Mouse (Mus musculus): Measurements from ENCODE around the gene Sun3. TPM values are rescaled to one million over a fixed set of nuclear protein-coding genes. Genes with fewer than 3 reads are reported as not detected.

Sun3 gene
- polyA plus RNA-seq, 1 experiment from 2014 or later, result 0.82 TPM

DNA sequence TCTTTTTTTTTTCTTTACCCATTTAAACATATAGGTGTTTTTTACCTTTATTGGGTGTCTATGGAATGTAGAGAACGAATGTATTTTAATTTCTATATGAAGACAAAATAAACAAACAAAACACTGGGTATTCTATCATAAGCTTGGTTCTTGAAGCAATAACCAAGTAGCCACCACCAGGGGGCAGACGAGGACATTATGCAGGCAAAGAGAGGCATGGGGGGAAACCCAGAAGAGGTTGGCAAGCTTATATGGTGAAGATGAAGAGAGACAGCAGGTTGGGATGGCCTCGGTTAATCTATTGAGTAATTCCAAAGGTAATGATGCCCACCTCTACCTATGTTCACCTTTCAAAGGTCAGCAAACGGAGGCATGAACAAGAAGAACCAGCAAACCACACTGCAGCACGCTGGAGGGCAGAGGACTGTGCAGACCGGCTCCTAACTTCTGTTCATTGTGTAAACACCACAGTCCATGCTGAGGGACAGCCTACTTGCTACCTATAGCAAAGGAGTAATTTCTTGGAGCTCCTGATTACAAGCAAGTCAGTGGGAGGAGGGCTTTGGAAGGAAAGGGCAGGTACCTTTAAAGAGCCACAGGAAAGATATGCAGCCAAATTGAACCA lies 65.4 kb downstream of the Sun3 start:
- Histone ChIP-seq H3K36me3 (no peaks in the 10 kb centered on the region), H3K9me3 (replicated peaks) (no peaks in the 10 kb centered on the region), H3K27me3 (no peaks in the 10 kb centered on the region), H3K27ac (no peak overlapping the region), H3K4me2 (no peak overlapping the region), H3K9ac (no peak overlapping the region), H3K4me1 (replicated peaks) (0 out of 2 replicates have a peak, but pooled peaks cover 3% of the 10 kb centered on the region), H3K4me3 (no peak overlapping the region)
- ATAC-seq (replicated peaks; ENCODE audit: insufficient number of reproducible peaks, insufficient read depth, low FRiP score, low read depth), result no peak
- WGBS, result 37% methylated on average over 6 of the region's 6 CpGs

DNA sequence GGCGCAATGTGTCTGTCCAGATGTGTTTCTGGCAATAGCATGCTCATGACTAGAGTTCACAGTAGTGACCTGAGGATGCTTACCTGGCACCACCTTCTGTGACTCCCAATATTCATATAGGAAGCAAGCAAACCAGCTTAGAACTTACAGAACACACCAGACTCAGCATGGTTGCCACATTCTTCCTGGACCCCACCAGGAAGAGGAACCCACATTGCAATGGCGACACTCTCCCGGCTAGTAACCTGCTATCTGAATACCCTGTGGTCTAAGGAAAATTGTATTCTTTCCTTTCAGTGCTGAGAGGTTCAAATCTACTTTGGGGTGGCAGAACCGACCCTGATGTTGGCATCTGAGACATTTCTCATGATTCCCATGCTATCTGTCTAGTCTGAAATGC lies 70.6 kb downstream of the Sun3 start:
- Histone ChIP-seq H3K9me3 (replicated peaks) (no peaks in the 10 kb centered on the region), H3K27ac (no peak overlapping the region), H3K27me3 (no peaks in the 10 kb centered on the region), H3K4me3 (no peak overlapping the region), H3K4me2 (no peak overlapping the region), H3K9ac (no peak overlapping the region), H3K36me3 (no peaks in the 10 kb centered on the region), H3K4me1 (replicated peaks) (no peaks in the 10 kb centered on the region)
- ATAC-seq (replicated peaks; ENCODE audit: insufficient number of reproducible peaks, insufficient read depth, low FRiP score, low read depth), result no peak
- WGBS, result 72% methylated on average over 4 of the region's 4 CpGs

DNA sequence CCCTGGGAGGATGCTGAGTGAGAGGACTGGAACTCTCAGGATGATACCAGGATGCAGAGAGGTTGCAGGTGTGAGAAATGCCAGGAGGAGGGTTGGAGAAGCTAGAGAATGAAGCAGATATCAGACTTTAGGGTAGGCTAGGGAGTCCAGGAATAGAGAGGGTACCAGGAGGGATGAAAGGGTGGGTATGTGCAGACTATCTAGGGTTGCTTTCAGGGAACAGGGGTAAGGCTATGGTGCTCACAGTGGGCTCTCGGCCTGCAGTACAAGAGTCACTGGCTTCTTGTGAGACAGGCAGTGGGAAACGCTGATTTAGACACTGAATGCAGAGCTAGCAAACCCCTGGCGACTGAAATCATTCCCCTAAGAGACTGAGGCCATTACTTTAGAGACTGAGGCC lies 75.6 kb downstream of the Sun3 start, which contains the start of gene Pkd1l1:
Gene Pkd1l1 (minus strand): TSS at position 101 of the 400 bp plus-strand sequence.
- H3K36me3 ChIP-seq, result no peaks in the 10 kb centered on the region
- no peaks in the 10 kb centered on the region for H3K9me3 ChIP-seq (replicated peaks)
- 61% methylated on average over 3 of the region's 3 CpGs for WGBS
- no peak for ATAC-seq (replicated peaks; ENCODE audit: insufficient number of reproducible peaks, insufficient read depth, low FRiP score, low read depth)
- H3K4me2 ChIP-seq, result no peak within 1 kb of the TSS
- no peak within 1 kb of the TSS for H3K4me3 ChIP-seq
- H3K27me3 ChIP-seq, result no peaks in the 10 kb centered on the region
- no peak within 1 kb of the TSS for H3K9ac ChIP-seq
- H3K27ac ChIP-seq, result no peak within 1 kb of the TSS
- no peaks in the 10 kb centered on the region for H3K4me1 ChIP-seq (replicated peaks)

DNA sequence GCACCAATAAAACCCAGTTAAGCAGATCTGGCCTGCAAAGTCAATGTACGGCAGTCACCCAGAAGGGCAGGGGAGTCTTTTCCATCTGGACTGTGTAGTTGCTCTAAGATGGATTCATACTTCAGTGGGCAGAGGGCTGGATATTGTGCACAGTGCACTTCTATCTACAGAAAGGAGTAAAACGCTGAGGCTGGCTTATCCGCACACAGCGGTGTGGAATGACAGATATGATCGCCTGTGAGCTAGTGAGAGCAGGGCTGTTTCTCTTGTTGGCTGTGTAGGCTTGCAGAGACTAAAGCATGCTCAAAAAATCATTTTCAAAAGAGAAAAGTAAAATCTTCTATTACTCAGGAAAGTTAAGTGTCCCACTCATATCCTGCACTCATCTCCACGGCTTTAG lies 76.7 kb downstream of the Sun3 start:
- Histone ChIP-seq H3K4me1 (replicated peaks) (no peaks in the 10 kb centered on the region), H3K27me3 (no peaks in the 10 kb centered on the region), H3K4me3 (no peak overlapping the region), H3K9me3 (replicated peaks) (no peaks in the 10 kb centered on the region), H3K4me2 (no peak overlapping the region), H3K27ac (no peak overlapping the region), H3K9ac (no peak overlapping the region), H3K36me3 (no peaks in the 10 kb centered on the region)
- ATAC-seq (replicated peaks; ENCODE audit: insufficient number of reproducible peaks, insufficient read depth, low FRiP score, low read depth), result no peak
- WGBS, result 42% methylated on average over 6 of the region's 6 CpGs

DNA sequence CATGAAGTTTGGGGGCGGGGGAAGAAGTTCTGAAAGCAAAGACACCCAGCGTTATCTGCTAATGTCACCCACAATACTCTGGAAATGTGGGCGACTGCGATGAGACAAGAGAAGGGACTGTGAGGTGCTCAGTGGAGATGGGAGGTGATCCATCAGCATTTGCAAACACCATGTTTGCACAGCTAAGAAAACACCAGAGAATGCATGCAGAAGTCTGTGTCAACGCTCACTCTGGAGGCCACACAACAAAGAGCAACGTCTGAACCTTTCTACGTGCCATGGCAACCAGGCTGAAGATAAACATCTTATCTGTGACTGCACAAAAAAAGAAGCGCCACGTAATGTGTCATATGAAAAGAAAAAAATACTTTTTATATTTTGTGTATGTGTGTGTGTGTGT lies 78.3 kb downstream of the Sun3 start:
- H3K4me1 ChIP-seq (replicated peaks), result no peaks in the 10 kb centered on the region
- no peak overlapping the region for H3K4me2 ChIP-seq
- no peaks in the 10 kb centered on the region for H3K27me3 ChIP-seq
- no peaks in the 10 kb centered on the region for H3K36me3 ChIP-seq
- H3K4me3 ChIP-seq, result no peak overlapping the region
- H3K9ac ChIP-seq, result no peak overlapping the region
- H3K27ac ChIP-seq, result no peak overlapping the region
- ATAC-seq (replicated peaks; ENCODE audit: insufficient number of reproducible peaks, insufficient read depth, low FRiP score, low read depth), result no peak
- WGBS, result 62% methylated on average over 9 of the region's 9 CpGs
- H3K9me3 ChIP-seq (replicated peaks), result no peaks in the 10 kb centered on the region

DNA sequence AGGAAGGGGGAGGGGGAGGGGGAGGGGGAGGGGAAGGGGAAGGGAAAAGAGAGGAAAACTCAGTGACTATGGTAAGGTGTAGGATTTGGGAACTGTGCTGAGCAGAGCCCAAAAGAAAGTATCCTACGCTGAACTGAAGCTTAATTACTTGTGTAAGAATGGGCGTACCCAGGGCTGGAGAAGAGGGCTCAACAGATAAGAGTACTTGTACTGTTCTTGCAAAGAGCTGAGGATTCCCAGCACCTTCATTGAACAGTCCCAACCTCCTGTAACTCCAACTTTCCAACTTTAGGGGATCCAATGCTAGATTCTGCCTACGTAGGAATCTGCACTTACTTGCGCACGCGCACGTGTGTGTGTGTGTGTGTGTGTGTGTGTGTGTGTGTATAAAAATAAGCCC lies 80.7 kb downstream of the Sun3 start:
- H3K27me3 ChIP-seq, result no peaks in the 10 kb centered on the region
- H3K9me3 ChIP-seq (replicated peaks), result no peaks in the 10 kb centered on the region
- no peaks in the 10 kb centered on the region for H3K36me3 ChIP-seq
- H3K27ac ChIP-seq, result no peak overlapping the region
- no peak for ATAC-seq (replicated peaks; ENCODE audit: insufficient number of reproducible peaks, insufficient read depth, low FRiP score, low read depth)
- H3K4me2 ChIP-seq, result no peak overlapping the region
- no peaks in the 10 kb centered on the region for H3K4me1 ChIP-seq (replicated peaks)
- H3K4me3 ChIP-seq, result no peak overlapping the region
- no peak overlapping the region for H3K9ac ChIP-seq
- WGBS, result 93% methylated on average over 7 of the region's 7 CpGs

Other genes starting within 250 kb of the Sun3 start
- gene Pkd1l1, start 75.7 kb downstream of the Sun3 start, polyA plus RNA-seq (2015; fragmentation: Nextera tagmentation; extraction: Ambion mirVana), result 0.08 TPM in 1 of 2 replicates, not detected in the other
- 12.3 and 12.6 TPM in 2 replicates for gene Hus1, start 37.8 kb downstream of the Sun3 start, polyA plus RNA-seq (2015; fragmentation: Nextera tagmentation; extraction: Ambion mirVana)
- 3.3 and 5.1 TPM in 2 replicates for gene Gm11992, start 397 bp downstream of the Sun3 start, polyA plus RNA-seq (2015; fragmentation: Nextera tagmentation; extraction: Ambion mirVana)
- gene Upp1, start 69.1 kb upstream of the Sun3 start, polyA plus RNA-seq (2015; fragmentation: Nextera tagmentation; extraction: Ambion mirVana), result 33.6 and 37.9 TPM in 2 replicates
- 0.01 and 0.03 TPM in 2 replicates for gene Abca13, start 143.0 kb upstream of the Sun3 start, polyA plus RNA-seq (2015; fragmentation: Nextera tagmentation; extraction: Ambion mirVana)

All from heart, embryonic 15.5 days (tissue).